ENCODE assay signal across 23 mouse cellular contexts in genomic region chr19:47549584-47549983, GRCm38 (mm10).
"Had no signal": no experiment of that assay in that cellular context is flagged by ENCODE, and none has a peak within 500 bp of the region (broad histone marks: within the 10 kb centered on the region; RNA-seq: fewer than 3 reads in every experiment).

No protein-coding gene starts in this region.

- H3K4me2 ChIP-seq: heart, embryonic 11.5 days; heart, embryonic 13.5 days; heart, embryonic 15.5 days; hindbrain, embryonic 15.5 days; limb, embryonic 13.5 days; limb, embryonic 15.5 days; liver, embryonic 12.5 days had no signal

- H3K9me3 ChIP-seq: heart, embryonic 13.5 days; heart, embryonic 15.5 days; hindbrain, embryonic 15.5 days; limb, embryonic 13.5 days; limb, embryonic 15.5 days; liver, embryonic 12.5 days had no signal

- H3K36me3 ChIP-seq: heart, embryonic 13.5 days; heart, embryonic 15.5 days; hindbrain, embryonic 15.5 days; limb, embryonic 13.5 days; limb, embryonic 15.5 days; liver, embryonic 12.5 days had no signal

- H3K4me1 ChIP-seq: heart, embryonic 13.5 days; heart, embryonic 15.5 days; limb, embryonic 15.5 days; liver, embryonic 12.5 days had no signal

- H3K27ac ChIP-seq: gastrocnemius, adult 2 months; heart, embryonic 13.5 days; heart, embryonic 15.5 days; hindbrain, embryonic 15.5 days; hindbrain, postnatal 0 days; kidney, postnatal 0 days; limb, embryonic 13.5 days; limb, embryonic 15.5 days; liver, embryonic 12.5 days; liver, embryonic 14.5 days had no signal

- ATAC-seq: forebrain, embryonic 16.5 days; hindbrain, postnatal 0 days; intestine, embryonic 16.5 days; liver, embryonic 12.5 days had no signal

- H3K4me3 ChIP-seq: gastrocnemius, adult 2 months; heart, embryonic 13.5 days; heart, embryonic 15.5 days; hindbrain, embryonic 15.5 days; limb, embryonic 13.5 days; limb, embryonic 15.5 days; liver, embryonic 12.5 days had no signal

- DNase-seq: gastrocnemius, adult 2 months; gastrocnemius, postnatal 10 days; gastrocnemius, postnatal 25 days; heart, adult 18-20 months; heart, postnatal 14 days; heart, postnatal 36 days; kidney, adult 18-20 months; kidney, adult 8-10 months; kidney, postnatal 14 days; layer of hippocampus, postnatal 36 days; left cerebral cortex, postnatal 4 days had no signal

- H3K9ac ChIP-seq: heart, embryonic 13.5 days; heart, embryonic 15.5 days; hindbrain, embryonic 15.5 days; limb, embryonic 13.5 days; limb, embryonic 15.5 days; liver, embryonic 12.5 days; liver, embryonic 14.5 days had no signal

- H3K27me3 ChIP-seq: heart, embryonic 13.5 days; heart, embryonic 15.5 days; hindbrain, embryonic 15.5 days; limb, embryonic 13.5 days; limb, embryonic 15.5 days; liver, embryonic 12.5 days had no signal
